In genomic region chr11:60808286-60809070, GRCm38 (mm10) we compare ENCODE assay signal across 8 mouse cellular contexts. TPM values are rescaled to one million over a fixed set of nuclear protein-coding genes. Genes with fewer than 3 reads are reported as not detected.
DNase-seq lines count a peak whose midpoint lies in the region; ATAC-seq lines count a peak whose summit lies in the region.

No protein-coding gene starts in this region.

- peak; percentile 62 for DNase-seq in urinary bladder, postnatal 14 days (ENCODE audit: low spot score)
- no peak for DNase-seq in urinary bladder, postnatal 10 days (ENCODE audit: low spot score)
- peak; percentile 77 for DNase-seq in embryonic facial prominence, embryonic 14.5 days (ENCODE audit: low spot score)
- peak; percentile 31 for DNase-seq in telencephalon, adult 2 months (ENCODE audit: low read depth, low spot score)
- no peak for DNase-seq in cerebellum, adult 11-12 months

- no peak overlapping the region for H3K4me3 ChIP-seq in embryonic facial prominence, embryonic 14.5 days (ENCODE audit: low read depth, low read length)
- H3K4me3 ChIP-seq in kidney, embryonic 15.5 days (replicated peaks) = no peak overlapping the region
- peak overlapping the region; percentile 42 for H3K4me3 ChIP-seq in liver, embryonic 16.5 days (ENCODE audit: low read depth, low read length)
- no peak overlapping the region for H3K4me3 ChIP-seq in neural tube, embryonic 15.5 days (replicated peaks)

- H3K27ac ChIP-seq in embryonic facial prominence, embryonic 14.5 days (replicated peaks; ENCODE audit: low read depth, low read length) = no peak overlapping the region
- no peak overlapping the region for H3K27ac ChIP-seq in kidney, embryonic 15.5 days
- peak overlapping the region; percentile 78 for H3K27ac ChIP-seq in liver, embryonic 16.5 days (ENCODE audit: low read length)
- H3K27ac ChIP-seq in neural tube, embryonic 15.5 days (replicated peaks) = no peak overlapping the region

- H3K4me2 ChIP-seq in embryonic facial prominence, embryonic 14.5 days (ENCODE audit: low read depth, low read length) = no peak overlapping the region
- H3K4me2 ChIP-seq in kidney, embryonic 15.5 days = peak overlapping the region; percentile 90
- H3K4me2 ChIP-seq in liver, embryonic 16.5 days (ENCODE audit: low read depth, low read length) = peak overlapping the region; percentile 78
- H3K4me2 ChIP-seq in neural tube, embryonic 15.5 days = no peak overlapping the region

- H3K27me3 ChIP-seq in embryonic facial prominence, embryonic 14.5 days (replicated peaks; ENCODE audit: control insufficient read depth, insufficient read depth, low read length) = no peaks in the 10 kb centered on the region
- no peaks in the 10 kb centered on the region for H3K27me3 ChIP-seq in kidney, embryonic 15.5 days
- H3K27me3 ChIP-seq in liver, embryonic 16.5 days (ENCODE audit: control insufficient read depth, insufficient read depth, low read depth, low read length) = no peaks in the 10 kb centered on the region
- no peaks in the 10 kb centered on the region for H3K27me3 ChIP-seq in neural tube, embryonic 15.5 days (replicated peaks)

- H3K36me3 ChIP-seq in embryonic facial prominence, embryonic 14.5 days (ENCODE audit: control insufficient read depth, insufficient read depth, low read length) = no peaks in the 10 kb centered on the region; the same call in 1 of the 2 replicates
- peaks cover 13% of the 10 kb centered on the region for H3K36me3 ChIP-seq in kidney, embryonic 15.5 days
- no peaks in the 10 kb centered on the region; the same call in 1 of the 2 replicates for H3K36me3 ChIP-seq in liver, embryonic 16.5 days (ENCODE audit: control insufficient read depth, insufficient read depth)
- H3K36me3 ChIP-seq in neural tube, embryonic 15.5 days = no peaks in the 10 kb centered on the region

- no peak overlapping the region for H3K9ac ChIP-seq in embryonic facial prominence, embryonic 14.5 days (ENCODE audit: low read depth, low read length)
- H3K9ac ChIP-seq in kidney, embryonic 15.5 days = peak overlapping the region; percentile 29; the same call in 1 of the 2 replicates
- no peak overlapping the region for H3K9ac ChIP-seq in liver, embryonic 16.5 days (ENCODE audit: low read depth, low read length)
- no peak overlapping the region for H3K9ac ChIP-seq in neural tube, embryonic 15.5 days (replicated peaks)

- 76% methylated on average over 4 of the region's 4 CpGs for whole genome bisulfite sequencing in embryonic facial prominence, embryonic 14.5 days
- WGBS in kidney, embryonic 15.5 days = 78% methylated on average over 4 of the region's 4 CpGs
- 42% methylated on average over 4 of the region's 4 CpGs for WGBS in liver, embryonic 16.5 days (ENCODE audit: insufficient replicate concordance)
- WGBS in neural tube, embryonic 15.5 days = 79% methylated on average over 4 of the region's 4 CpGs

- no peak for ATAC-seq in embryonic facial prominence, embryonic 14.5 days (ENCODE audit: low read depth)
- ATAC-seq in kidney, embryonic 15.5 days (replicated peaks; ENCODE audit: low FRiP score) = no peak
- ATAC-seq in liver, embryonic 16.5 days (ENCODE audit: low read depth) = 0 out of 2 replicates have a peak, but pooled peaks have one; percentile 17
- no peak for ATAC-seq in neural tube, embryonic 15.5 days (ENCODE audit: low FRiP score)

- peaks cover 19% of the 10 kb centered on the region for H3K4me1 ChIP-seq in embryonic facial prominence, embryonic 14.5 days (ENCODE audit: control insufficient read depth, insufficient read depth, low read length)
- H3K4me1 ChIP-seq in kidney, embryonic 15.5 days = peaks cover 33% of the 10 kb centered on the region
- H3K4me1 ChIP-seq in liver, embryonic 16.5 days (ENCODE audit: control insufficient read depth, low read depth, low read length) = peaks cover 22% of the 10 kb centered on the region
- H3K4me1 ChIP-seq in neural tube, embryonic 15.5 days = peaks cover 8% of the 10 kb centered on the region; the same call in 1 of the 2 replicates

- H3K9me3 ChIP-seq in embryonic facial prominence, embryonic 14.5 days (ENCODE audit: control insufficient read depth, low read length) = no peaks in the 10 kb centered on the region
- H3K9me3 ChIP-seq in kidney, embryonic 15.5 days (replicated peaks) = no peaks in the 10 kb centered on the region
- H3K9me3 ChIP-seq in liver, embryonic 16.5 days (replicated peaks; ENCODE audit: control insufficient read depth, low read length) = no peaks in the 10 kb centered on the region
- H3K9me3 ChIP-seq in neural tube, embryonic 15.5 days (replicated peaks) = no peaks in the 10 kb centered on the region

RNA-seq across cellular contexts. Expression of gene Shmt1, which starts 3.0 kb away (rescaled TPM):
- 30.2 and 35.7 TPM in 2 replicates for polyA plus RNA-seq in embryonic facial prominence, embryonic 14.5 days (2014; fragmentation: Nextera tagmentation; extraction: Ambion mirVana)
- 72.5 and 79.3 TPM in 2 replicates for polyA plus RNA-seq in kidney, embryonic 15.5 days (2015; fragmentation: Nextera tagmentation; extraction: Ambion mirVana)
- 56.9 and 62.6 TPM in 2 replicates for polyA plus RNA-seq in liver, embryonic 16.5 days (2015; fragmentation: Nextera tagmentation; extraction: Ambion mirVana)
- 5.5 and 25.9 TPM in 2 replicates for polyA plus RNA-seq in neural tube, embryonic 15.5 days (2015; fragmentation: Nextera tagmentation; extraction: Ambion mirVana)

RNA-seq across cellular contexts. Expression of gene Dhrs7b, which starts 22.0 kb away (rescaled TPM):
- polyA plus RNA-seq in embryonic facial prominence, embryonic 14.5 days (2014; fragmentation: Nextera tagmentation; extraction: Ambion mirVana) = 32.7 and 32.9 TPM in 2 replicates
- 36.0 and 38.2 TPM in 2 replicates for polyA plus RNA-seq in kidney, embryonic 15.5 days (2015; fragmentation: Nextera tagmentation; extraction: Ambion mirVana)
- 18.1 and 21.2 TPM in 2 replicates for polyA plus RNA-seq in liver, embryonic 16.5 days (2015; fragmentation: Nextera tagmentation; extraction: Ambion mirVana)
- 37.8 and 38.4 TPM in 2 replicates for polyA plus RNA-seq in neural tube, embryonic 15.5 days (2015; fragmentation: Nextera tagmentation; extraction: Ambion mirVana)

RNA-seq across cellular contexts. Expression of gene Smcr8, which starts 31.2 kb away (rescaled TPM):
- polyA plus RNA-seq in embryonic facial prominence, embryonic 14.5 days (2014; fragmentation: Nextera tagmentation; extraction: Ambion mirVana) = 7.2 and 8.7 TPM in 2 replicates
- polyA plus RNA-seq in kidney, embryonic 15.5 days (2015; fragmentation: Nextera tagmentation; extraction: Ambion mirVana) = 6.3 and 6.8 TPM in 2 replicates
- polyA plus RNA-seq in liver, embryonic 16.5 days (2015; fragmentation: Nextera tagmentation; extraction: Ambion mirVana) = 3.3 and 3.6 TPM in 2 replicates
- 4.8 and 5.2 TPM in 2 replicates for polyA plus RNA-seq in neural tube, embryonic 15.5 days (2015; fragmentation: Nextera tagmentation; extraction: Ambion mirVana)

RNA-seq across cellular contexts. Expression of gene Top3a, which starts 31.3 kb away (rescaled TPM):
- polyA plus RNA-seq in embryonic facial prominence, embryonic 14.5 days (2014; fragmentation: Nextera tagmentation; extraction: Ambion mirVana) = 12.1 and 16.4 TPM in 2 replicates
- polyA plus RNA-seq in kidney, embryonic 15.5 days (2015; fragmentation: Nextera tagmentation; extraction: Ambion mirVana) = 17.3 TPM in 2 replicates
- polyA plus RNA-seq in liver, embryonic 16.5 days (2015; fragmentation: Nextera tagmentation; extraction: Ambion mirVana) = 5.5 and 6.2 TPM in 2 replicates
- 6.7 and 8.6 TPM in 2 replicates for polyA plus RNA-seq in neural tube, embryonic 15.5 days (2015; fragmentation: Nextera tagmentation; extraction: Ambion mirVana)

Comparison
In these comparisons a context has a peak if more than half of its experiments do, and no peak if none do; other contexts are left out.
1. DNase-seq: peak in urinary bladder, postnatal 14 days (single experiment), embryonic facial prominence, embryonic 14.5 days (single experiment) and telencephalon, adult 2 months (single experiment); none in urinary bladder, postnatal 10 days (single experiment) and cerebellum, adult 11-12 months (single experiment).
2. H3K4me2 ChIP-seq: peak in kidney, embryonic 15.5 days (single experiment) and liver, embryonic 16.5 days (single experiment); none in embryonic facial prominence, embryonic 14.5 days (single experiment) and neural tube, embryonic 15.5 days (single experiment).